Mouse (Mus musculus) small intestine, adult 2 months (tissue): ENCODE results near the gene Rtn4r. TPM values are rescaled to one million over a fixed set of nuclear protein-coding genes. Genes with fewer than 3 reads are reported as not detected.

Experiments used
- H3K27ac ChIP-seq: fragments of 200-500 bp; 2 replicates; pipeline ENCODE4 v1.5.1; 2012; ENCODE audit warnings: low read depth, low read length, control low read depth, inconsistent platforms; ENCODE audit not compliant: insufficient read depth
- H3K27me3 ChIP-seq: fragments of 200-500 bp; 2 replicates; pipeline ENCODE4 v1.6.1; 2012; ENCODE audit warnings: mild to moderate bottlenecking, moderate library complexity, low read length, inconsistent platforms; ENCODE audit not compliant: control insufficient read depth, insufficient read depth
- H3K36me3 ChIP-seq: fragments of 200-500 bp; 2 replicates; pipeline ENCODE4 v1.6.1; 2012; ENCODE audit warnings: mild to moderate bottlenecking, low read length, control low read depth, inconsistent platforms; ENCODE audit not compliant: control insufficient read depth, insufficient read depth
- H3K4me1 ChIP-seq: fragments of 200-500 bp; 2 replicates; pipeline ENCODE4 v1.6.1; 2012; ENCODE audit warnings: low read length, inconsistent platforms, mixed read lengths; ENCODE audit not compliant: control insufficient read depth, insufficient read depth, insufficient read length
- H3K4me3 ChIP-seq: fragments of 200-500 bp; 2 replicates; pipeline ENCODE4 v1.5.1; 2012; ENCODE audit warnings: low read depth, mild to moderate bottlenecking, control low read depth, inconsistent platforms, low read length, moderate library complexity
- CTCF ChIP-seq: fragments of 200-500 bp; IDR thresholded peaks from 2 replicates; pipeline ENCODE4 v1.5.1; 2012; ENCODE audit warnings: low read depth, mild to moderate bottlenecking, control low read depth, inconsistent platforms, low read length, moderate library complexity, mixed read lengths; ENCODE audit not compliant: insufficient replicate concordance, insufficient read length; ENCODE audit errors: extremely low read depth
- POLR2A ChIP-seq: fragments of 200-500 bp; IDR thresholded peaks from 2 replicates; pipeline ENCODE4 v1.6.1; 2012; ENCODE audit warnings: low read depth, mild to moderate bottlenecking, control low read depth, inconsistent platforms, low read length, moderate library complexity
- WGBS: fragments of 180-500 bp; shearing (Covaris S2); methylation state at CpG from one replicate; pipeline ENCODE4 v1.1.7; 2018; 5-methylcytosine and 5-hydroxymethylcytosine counted together
- polyA plus RNA-seq: library from polyadenylated mRNA; depleted of rRNA; stranded (reverse); fragments of >200 nt; gene quantifications from 2 replicates; pipeline ENCODE4 v1.2.3, GENCODE M21; 2012

The Rtn4r gene
- polyA plus RNA-seq, 1 experiment = 21.9 TPM

DNA sequence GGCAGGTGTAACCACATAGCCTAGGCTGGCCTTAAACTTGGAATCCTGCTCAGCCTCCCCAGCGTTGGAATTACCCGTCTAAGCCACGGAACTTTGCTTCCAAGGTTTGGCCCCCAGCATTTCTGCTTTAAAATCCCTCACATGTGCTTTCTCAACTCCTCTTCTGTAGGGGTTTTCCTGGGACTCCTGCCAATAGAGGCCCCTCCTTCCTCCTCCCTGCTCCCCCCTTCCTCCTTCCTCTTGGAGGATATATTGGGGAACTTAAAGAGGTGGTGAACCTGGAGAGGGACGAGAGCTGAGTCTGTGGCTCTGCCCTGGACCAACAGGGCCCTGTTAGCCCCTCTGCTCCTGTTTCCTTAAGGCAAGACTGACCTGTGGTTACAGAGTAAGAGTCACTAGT is 2.8 kb downstream of the Rtn4r start:
- H3K27ac ChIP-seq = no peak overlapping the region
- WGBS = 74% methylated on average over 4 of the region's 4 CpGs

DNA sequence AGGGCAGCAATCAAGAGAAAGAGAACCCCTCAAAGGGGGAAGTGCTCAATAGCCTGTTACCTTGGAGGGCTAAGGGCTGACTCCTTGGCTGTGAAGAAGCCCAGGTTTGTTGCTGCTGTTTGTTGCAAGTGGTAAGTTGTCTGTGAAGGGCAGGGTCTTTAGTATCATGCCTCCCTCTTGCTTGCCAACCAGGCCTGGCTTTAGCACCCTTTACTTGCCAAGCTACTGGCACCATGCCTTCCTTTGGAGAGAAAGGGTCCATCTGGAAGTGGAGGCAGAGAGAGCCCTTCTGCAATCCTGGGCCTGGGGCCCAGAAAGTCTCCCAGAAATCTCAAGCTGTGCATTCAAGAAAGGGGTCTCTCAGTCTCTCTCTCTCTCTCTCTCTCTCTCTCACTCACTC is 3.3 kb downstream of the Rtn4r start:
- no peak overlapping the region for H3K4me3 ChIP-seq
- peaks cover 10% of the 10 kb centered on the region; the same call in 1 of the 2 replicates for H3K27me3 ChIP-seq
- TF ChIP-seq CTCF (no peak), POLR2A (no peak)
- peaks cover 15% of the 10 kb centered on the region for H3K4me1 ChIP-seq
- no peak overlapping the region for H3K27ac ChIP-seq
- H3K36me3 ChIP-seq = no peaks in the 10 kb centered on the region

More for the DNA sequence above, 2.8 kb downstream of the Rtn4r start:
- Histone ChIP-seq H3K4me3 (no peak overlapping the region), H3K27me3 (peaks cover 10% of the 10 kb centered on the region; the same call in 1 of the 2 replicates), H3K4me1 (peaks cover 16% of the 10 kb centered on the region), H3K36me3 (no peaks in the 10 kb centered on the region)
- no peak for TF ChIP-seq CTCF
- no peak for TF ChIP-seq POLR2A

DNA sequence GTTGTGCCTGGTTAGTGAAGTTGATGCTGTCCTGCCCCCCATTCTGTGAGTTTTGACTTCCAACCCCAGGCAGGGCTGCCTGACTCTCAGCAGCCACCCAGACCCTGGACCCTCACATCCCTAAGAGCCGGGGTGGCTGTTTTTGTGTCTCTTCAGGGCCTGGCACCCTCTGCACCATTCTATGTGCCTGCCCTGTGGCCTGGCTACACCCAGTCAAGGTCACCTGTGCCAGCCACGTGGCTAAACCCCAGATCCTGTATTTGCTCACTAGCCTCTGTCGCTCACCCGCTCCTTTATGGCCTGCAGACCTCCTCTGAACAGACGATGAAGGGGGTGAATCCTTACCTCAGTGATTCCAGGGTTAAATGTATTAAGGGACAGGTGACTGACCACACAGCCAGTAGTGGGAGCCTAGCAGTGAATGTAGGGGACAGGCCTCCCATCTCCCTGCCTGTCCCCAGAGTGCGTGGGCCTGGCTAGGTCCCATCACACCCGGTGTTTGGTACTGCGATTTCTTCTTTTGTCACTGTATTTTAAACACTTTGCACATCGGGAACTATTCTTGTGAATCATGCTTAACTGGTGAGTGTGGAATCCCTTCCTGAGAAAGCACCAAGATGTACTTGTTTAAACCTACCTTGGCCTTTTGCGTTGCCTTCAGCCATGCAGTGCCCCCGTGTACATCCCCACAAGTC is 4.0 kb downstream of the Rtn4r start:
- Histone ChIP-seq H3K36me3 (no peaks in the 10 kb centered on the region), H3K4me1 (peaks cover 9% of the 10 kb centered on the region), H3K4me3 (no peak overlapping the region), H3K27me3 (peaks cover 10% of the 10 kb centered on the region; the same call in 1 of the 2 replicates), H3K27ac (no peak overlapping the region)
- TF ChIP-seq CTCF = no peak
- TF ChIP-seq POLR2A = no peak
- 85% methylated on average over 11 of the region's 11 CpGs for WGBS

DNA sequence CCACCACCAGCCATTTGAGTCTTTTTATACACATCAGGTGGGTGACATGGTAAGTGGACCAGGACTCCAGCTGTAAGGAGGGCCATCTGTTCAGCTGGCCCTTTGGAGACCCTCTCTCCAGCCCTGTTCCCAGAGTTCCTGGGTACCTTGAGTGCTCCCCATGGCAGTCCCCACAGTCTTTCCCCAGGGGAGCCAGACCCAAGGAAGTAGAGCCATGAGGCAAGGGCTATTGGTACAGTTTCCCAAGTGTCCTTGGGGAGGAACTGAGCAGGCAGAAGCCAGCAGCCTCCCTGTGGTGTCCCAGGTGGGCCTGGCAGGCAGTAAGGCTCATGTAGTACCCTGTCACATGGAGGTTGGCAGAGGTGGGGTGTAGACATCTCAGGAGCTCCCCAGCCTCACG is 4.6 kb downstream of the Rtn4r start:
- TF ChIP-seq CTCF = no peak
- no peak overlapping the region for H3K4me3 ChIP-seq
- WGBS = 64% methylated on average over 1 of the region's 1 CpGs
- no peaks in the 10 kb centered on the region for H3K36me3 ChIP-seq
- peaks cover 10% of the 10 kb centered on the region; the same call in 1 of the 2 replicates for H3K27me3 ChIP-seq
- H3K27ac ChIP-seq = no peak overlapping the region
- peaks cover 4% of the 10 kb centered on the region for H3K4me1 ChIP-seq

DNA sequence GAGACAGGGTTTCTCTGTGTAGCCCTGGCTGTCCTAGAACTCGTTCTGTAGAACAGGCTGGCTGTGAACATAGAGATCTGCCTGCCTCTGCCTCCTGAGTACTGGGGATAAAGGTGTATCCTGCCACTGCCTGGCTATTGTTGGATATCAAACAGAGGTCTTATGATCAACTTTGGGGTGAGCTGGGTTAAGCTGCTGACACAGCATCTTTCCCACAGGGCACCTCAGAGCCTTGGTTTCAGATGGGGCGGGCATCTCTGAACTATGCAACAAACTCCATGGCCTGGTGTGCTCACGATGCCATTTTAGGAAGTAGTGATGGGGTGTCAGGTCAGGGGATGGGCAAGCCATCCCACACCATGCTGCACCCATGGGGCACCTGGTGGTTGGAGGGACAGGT is 5.1 kb downstream of the Rtn4r start:
- peaks cover 3% of the 10 kb centered on the region for H3K4me1 ChIP-seq
- WGBS = 94% methylated on average over 3 of the region's 3 CpGs
- no peak for TF ChIP-seq POLR2A
- TF ChIP-seq CTCF = no peak
- no peaks in the 10 kb centered on the region for H3K36me3 ChIP-seq
- no peak overlapping the region for H3K27ac ChIP-seq
- no peak overlapping the region for H3K4me3 ChIP-seq
- peaks cover 7% of the 10 kb centered on the region; the same call in 1 of the 2 replicates for H3K27me3 ChIP-seq

DNA sequence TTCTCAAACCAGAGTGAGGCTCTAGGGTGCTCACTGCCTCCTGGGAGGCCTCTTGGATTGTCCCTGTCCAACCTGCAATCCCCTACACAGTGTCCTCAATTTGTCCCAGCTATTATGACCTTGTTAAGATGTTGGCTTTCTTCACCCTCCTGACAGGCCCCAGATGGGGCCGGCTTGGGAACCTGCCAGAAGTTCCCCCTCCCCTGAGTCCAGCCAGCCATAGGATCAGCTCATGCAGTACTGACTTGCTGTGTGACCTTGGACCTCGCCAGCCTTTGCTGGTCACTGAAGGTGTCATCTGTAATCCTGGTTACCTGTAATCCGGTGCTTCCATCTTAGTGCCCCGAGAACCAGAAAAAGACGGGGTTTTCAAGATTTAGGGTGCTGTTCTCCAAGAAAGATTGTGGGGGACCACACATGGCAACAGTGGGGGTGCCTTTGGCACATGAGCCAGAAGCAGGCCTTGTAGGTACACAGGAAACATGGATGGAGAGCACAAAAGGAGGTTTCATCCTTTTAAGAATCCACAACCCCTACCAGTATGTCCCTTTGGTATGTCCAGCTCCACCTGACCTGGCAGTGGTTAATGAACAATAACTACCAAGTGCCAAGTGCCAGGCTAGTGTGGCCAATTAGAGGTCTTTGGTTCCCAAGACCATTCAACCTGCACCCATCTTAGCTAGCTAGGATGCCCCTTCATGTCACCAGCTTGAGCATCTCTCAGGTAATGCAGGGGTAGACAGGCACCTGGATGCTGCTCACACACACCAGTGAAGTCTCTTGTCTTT is 5.9 kb downstream of the Rtn4r start:
- WGBS = 91% methylated on average over 5 of the region's 5 CpGs
- no peaks in the 10 kb centered on the region for H3K36me3 ChIP-seq
- no peak overlapping the region for H3K4me3 ChIP-seq
- no peak overlapping the region for H3K27ac ChIP-seq
- H3K27me3 ChIP-seq = no peaks in the 10 kb centered on the region
- no peaks in the 10 kb centered on the region for H3K4me1 ChIP-seq
- no peak for TF ChIP-seq POLR2A
- no peak for TF ChIP-seq CTCF

DNA sequence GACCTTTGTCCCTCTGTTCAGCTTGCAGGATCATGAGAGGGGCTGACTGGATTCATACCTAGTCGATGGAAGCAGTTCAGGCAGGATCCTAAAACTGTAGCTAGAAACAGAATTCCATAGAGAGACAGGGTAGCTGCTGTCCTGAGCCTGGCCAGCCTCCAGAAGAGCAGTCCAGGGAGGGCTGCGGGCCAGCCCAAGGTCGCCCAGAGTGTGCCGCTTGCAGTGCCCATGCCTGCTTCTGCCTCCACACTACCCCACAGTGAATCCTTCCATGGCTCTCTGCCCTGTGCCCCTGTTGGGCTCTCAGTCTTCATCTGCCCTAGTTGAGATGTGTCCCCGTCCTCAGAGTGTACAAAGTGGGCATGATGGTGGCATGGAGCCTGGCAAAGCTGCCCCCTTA is 7.8 kb downstream of the Rtn4r start:
- TF ChIP-seq POLR2A = no peak
- TF ChIP-seq CTCF = no peak
- H3K27me3 ChIP-seq = no peaks in the 10 kb centered on the region
- 67% methylated on average over 5 of the region's 5 CpGs for WGBS
- H3K4me3 ChIP-seq = no peak overlapping the region
- no peak overlapping the region for H3K27ac ChIP-seq
- H3K4me1 ChIP-seq = no peaks in the 10 kb centered on the region
- H3K36me3 ChIP-seq = no peaks in the 10 kb centered on the region
